Mouse (Mus musculus) spleen, postnatal 14 days (tissue): ENCODE measurements at regions not wholly inside any gene's neighbourhood (a gene's known extent, or its start where the extent isn't known, plus 50 kb on each side); places are given as distances from the start of the nearest gene placed in this dataset.

Source experiments
- DNase-seq, 2 experiments: peaks; one replicate each; pipeline ENCODE4 v3.0.0; 2021 to 2022; ENCODE audit warnings: low spot score in 2 of 2

DNA sequence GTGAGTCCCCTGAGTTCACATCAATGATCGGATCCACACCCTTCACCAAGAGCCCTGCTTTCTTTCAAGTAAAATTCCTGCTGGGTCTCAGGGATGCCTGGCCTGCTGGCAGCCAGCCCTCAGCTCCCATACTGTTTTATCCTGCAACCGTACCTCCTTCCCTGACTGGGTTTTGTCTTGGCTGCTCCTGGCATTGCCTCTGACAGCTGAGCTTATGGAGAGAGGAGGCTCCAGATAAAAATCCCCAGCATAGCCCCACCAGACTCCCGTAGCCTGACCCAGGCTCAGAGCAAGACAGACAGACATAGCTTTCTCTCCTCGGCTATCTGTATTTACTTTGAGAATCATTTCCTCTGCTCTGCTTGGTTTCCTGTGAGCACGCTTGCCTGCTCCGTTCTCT, 245.8 kb upstream of the Runx1 start:
- no peak for DNase-seq

- DNase-seq = no peak
These were observed 240.9 kb upstream of the Runx1 start for GRCm38 (mm10) chr16:93066821-93067220.

- no peak for DNase-seq
These were observed 235.7 kb upstream of the Runx1 start for GRCm38 (mm10) chr16:93061475-93062179.

DNA sequence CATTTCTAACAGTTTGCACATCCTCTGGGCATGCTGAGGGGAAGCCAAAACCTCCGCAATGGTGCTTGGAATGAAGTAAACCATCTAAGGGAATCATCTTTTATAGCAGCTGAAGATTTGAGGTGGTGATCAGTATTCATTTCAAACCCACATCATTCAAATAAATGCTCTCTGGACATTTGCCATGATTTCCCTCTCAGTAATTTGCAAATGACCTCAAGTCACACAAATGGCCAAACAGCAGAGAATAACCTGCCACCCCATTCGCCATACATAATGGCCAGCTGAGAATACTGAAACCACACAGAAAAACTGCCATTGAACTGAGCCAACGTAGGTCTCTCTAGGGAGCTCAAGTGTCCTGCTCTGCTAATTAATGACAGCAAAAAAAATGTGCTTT, 230.3 kb upstream of the Runx1 start:
- no peak for DNase-seq

DNA sequence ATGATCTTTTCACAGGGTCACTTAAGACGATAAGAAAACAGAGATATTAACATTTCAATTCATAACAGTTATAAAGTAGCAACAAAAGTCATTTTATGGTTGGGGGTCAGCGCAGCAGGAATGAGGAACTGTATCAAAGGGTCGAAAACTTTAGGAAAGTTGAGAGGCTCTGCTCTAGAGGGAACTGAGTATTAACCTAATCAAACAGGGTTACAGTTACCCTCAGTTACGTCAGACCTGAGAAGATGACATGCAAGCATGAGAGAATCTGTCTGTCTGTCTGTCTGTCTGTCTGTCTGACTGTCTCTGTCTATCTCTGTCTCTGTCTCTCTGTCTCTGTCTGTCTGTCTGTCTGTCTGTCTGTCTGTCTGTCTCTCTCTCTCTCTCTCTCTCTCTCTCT, 229.6 kb upstream of the Runx1 start:
- no peak for DNase-seq

DNA sequence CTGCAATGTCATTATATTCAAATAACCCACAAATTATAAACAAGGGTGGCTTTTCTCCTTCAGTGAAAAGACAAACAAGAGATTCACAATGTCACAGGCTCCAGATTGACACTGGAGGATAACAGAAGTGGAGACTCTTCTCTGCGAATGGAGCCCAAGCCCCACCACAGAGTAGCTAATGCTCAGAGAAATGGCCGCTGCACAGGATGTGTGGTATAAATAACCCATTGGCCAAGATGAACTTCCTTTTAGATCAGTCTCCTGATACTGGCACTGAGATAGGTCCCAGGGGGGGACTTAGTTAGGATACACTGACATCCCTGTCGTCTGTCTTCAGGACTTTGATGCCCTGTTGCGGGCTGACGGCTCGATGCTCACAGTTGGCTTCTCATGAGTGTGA, 225.3 kb upstream of the Runx1 start:
- DNase-seq = no peak

DNA sequence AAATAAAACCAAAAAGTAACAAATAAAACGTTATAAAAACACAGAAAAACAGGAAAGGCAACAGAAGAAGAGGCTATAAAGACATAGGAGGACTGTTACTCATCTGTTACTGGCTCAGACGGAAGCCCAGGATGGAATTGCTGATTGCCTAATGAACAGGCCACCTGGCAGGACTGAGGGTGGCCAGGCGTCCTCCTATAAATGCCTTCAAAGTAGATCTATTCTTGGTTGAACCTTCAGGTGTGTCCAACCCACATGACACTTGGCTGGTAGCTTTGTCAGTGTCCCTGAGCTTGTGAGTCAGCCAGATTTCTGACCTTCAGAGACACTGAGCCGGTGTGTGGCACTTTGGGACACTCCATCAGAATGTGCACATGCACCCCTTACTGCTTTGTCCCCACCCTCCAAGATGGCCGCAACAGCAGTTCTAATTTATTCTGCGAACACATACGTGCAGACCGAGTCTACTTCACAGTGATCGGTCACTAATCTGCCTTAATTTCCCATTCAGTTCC, 222.5 kb upstream of the Runx1 start:
- no peak for DNase-seq

DNA sequence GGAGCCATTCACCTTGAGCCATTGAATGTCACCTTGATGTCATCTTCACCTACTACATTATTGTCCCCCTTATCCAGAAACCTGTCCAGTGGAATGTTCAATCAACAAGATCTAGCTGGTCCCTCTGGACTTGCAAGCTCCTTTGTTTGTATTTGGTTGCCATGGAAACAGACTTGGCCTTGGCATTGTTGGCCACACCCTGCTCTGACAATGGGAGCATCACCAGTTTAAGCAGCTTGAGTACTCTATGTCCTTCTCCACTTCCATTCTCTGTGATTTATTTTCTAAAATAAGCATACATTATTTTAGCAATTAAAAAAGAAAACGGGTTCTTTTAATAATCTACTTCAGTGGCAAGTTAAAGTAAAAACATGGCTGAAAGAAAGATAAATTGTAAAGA, 221.6 kb upstream of the Runx1 start:
- no peak for DNase-seq

DNA sequence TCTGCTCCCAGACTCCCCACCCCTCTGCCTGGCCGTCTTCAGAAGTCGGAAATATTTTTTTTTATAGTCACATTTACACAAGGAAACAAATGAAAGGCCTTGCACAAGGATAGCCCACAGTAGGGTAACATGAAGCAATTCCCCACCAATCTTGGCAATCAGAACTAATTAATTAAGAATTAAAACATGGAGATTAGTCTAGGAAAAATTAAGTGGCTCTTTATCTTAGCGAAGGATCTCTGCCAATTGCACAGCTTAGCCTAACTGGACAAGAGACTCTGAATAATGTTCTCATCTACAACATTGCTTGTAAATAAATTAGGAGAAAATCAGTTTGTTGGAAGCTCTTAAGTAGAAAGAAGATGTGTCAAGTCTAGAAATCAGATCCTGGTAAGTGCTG, 220.3 kb upstream of the Runx1 start:
- no peak for DNase-seq

DNA sequence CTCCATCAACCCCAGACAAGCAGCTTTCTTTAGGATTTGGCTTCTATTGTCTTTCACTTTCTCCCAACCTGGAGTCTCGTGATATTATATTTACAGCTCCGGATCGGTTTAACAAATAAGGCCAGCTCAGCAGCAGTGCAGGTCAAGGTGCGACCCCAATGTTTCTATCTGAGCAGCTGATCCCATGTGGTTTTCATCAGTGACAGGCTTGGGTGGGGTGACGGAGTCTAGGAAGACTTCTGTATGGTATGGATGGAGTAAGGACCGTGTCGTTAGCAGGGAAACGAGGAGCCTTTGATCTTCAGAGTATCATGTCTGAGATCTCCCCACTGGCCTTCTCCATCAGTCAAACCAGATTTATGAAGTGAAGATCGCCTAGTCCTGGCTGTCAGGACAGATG, 217.4 kb upstream of the Runx1 start:
- no peak for DNase-seq

GRCm38 (mm10) chr16:93042941-93043340, 217.0 kb upstream of the Runx1 start:
- no peak for DNase-seq

DNA sequence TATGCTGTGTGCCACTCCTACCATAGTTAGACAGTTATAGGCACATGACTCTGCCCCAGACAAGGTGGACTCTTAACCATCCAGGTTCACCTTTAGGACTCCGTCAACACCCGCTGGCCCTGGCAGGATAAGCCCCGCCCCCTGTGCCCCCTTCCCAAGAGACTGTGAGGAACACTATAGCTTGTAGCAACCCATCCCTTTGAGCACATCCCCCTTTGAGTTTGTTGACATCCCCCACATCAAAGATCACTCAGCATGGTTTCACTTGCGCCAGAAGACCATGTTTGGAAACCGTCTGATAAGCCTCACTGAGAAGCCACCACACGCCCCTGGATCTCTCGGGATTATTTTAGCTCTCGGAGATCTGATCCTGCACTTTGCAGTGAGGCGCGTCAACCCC, 216.5 kb upstream of the Runx1 start:
- no peak for DNase-seq

DNA sequence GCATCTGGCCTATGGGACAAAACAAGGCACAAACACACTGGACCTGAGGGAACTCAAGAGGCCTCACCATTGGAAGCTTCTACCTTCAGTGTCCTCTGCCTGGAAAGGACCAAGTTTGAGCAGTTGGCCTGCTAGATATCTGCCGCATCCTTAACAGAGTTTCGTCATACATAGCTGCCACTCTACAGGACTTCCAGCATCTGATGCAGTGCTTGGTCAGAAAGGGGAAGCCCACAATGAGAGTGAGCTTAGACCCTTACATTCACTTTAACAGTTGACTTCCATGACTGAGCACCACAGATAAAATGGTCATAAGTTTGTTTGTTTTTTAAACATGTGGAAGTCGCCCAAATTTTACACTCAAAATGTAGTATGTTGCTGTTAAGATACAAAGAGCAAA, 215.9 kb upstream of the Runx1 start:
- DNase-seq = no peak

GRCm38 (mm10) chr16:93041399-93041798, 215.4 kb upstream of the Runx1 start:
- no peak for DNase-seq

- no peak for DNase-seq
These were observed 209.7 kb upstream of the Runx1 start for GRCm38 (mm10) chr16:93035626-93036025.

DNA sequence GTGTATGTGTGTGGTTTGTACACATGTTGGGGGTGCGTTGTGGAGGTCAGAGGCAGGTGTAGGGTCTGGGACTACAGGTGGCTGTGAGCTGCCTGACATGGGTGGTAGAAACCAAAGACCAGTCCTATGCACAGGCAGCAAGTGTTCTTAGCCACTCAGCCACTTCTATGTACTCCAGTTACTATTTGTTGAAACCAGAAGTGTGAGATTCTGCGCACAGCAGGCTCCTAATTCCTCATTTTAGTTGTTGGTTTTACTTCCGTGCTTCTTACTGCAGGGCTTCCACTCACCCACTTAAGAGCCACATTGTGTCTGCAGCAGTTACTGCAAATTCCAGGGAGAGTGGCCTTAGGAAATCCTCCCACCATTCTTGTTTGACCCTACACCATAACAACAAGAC, 208.0 kb upstream of the Runx1 start:
- DNase-seq = no peak

DNA sequence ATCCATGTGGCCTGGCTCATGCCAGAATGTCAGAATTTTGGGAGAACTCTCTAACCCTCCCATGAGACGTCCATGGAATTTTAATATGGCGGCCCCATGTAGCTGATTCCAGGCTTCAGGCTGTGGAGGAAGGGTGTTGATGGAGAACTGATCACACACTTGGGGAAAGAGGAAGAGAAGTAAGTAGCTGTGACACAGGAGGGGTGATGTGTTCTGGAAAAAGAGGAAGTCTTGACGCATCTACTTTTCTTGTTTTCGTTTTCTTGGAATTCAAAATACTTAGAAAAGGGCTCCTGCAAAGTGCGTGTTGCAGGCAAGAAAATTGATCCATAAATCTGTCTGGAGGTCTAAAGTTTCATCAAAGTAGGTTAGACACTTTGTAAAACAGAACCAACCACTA, 205.7 kb upstream of the Runx1 start:
- DNase-seq = no peak

DNA sequence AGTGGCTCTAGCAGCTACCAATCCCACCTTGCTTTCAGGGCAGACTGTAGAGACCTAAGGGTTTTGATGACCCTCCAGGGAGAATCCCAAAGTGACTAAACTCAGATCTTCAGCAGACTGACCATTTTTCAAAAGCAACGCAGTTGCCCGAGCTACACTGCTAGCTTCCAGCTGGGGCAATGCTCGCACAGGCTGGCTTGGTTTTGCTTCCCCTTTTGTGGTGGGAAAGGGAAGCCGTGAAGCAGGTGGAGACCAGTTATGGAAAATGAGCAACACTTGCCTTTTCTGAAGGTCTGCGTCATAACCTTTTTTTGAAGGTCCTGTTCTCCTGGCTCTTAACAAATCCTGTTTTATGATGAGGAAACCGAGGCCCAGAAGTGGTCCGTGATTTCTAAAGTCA, 202.7 kb upstream of the Runx1 start:
- DNase-seq = no peak

DNA sequence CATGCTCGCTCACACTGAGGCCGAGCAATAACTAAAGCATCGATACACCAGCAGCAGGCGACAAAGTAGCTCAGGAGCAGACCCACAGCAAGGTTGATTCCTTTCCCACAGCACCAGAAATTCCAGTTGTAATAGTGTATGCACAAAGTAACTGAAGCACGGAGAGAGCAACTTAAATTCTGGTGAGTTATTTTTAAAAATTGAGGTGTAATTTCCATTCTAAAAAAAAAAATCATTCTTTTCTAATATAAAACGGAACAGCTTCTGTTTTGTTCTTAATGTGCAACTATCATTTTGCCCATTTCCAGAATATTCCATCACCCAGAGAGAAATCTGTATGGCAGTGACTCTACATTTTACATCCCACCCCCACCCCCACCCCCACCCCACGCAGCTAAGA, 202.1 kb upstream of the Runx1 start:
- DNase-seq = no peak

- no peak for DNase-seq
These were observed 200.2 kb upstream of the Runx1 start for GRCm38 (mm10) chr16:93026094-93026648.

GRCm38 (mm10) chr16:93019800-93020555, 194.0 kb upstream of the Runx1 start:
- no peak for DNase-seq

DNA sequence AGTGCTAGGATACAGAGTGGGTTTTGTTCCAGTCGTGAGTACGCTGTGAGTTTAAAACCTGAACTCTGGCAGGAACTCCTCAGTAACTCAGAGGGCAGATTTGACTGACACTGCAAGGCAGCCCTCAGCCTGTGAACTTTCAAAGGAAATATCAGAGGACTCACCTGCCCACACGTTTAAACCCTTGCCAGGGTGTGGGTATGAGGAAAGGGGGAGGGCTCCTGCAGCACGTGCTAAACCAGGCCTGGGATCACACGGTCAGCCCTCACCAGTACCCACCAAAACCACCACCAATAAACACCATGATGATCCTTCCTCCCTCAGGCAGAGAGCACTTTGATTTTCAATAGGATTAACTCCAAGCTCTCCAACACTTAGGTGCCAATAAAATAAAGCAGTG, 192.8 kb upstream of the Runx1 start:
- no peak for DNase-seq

DNA sequence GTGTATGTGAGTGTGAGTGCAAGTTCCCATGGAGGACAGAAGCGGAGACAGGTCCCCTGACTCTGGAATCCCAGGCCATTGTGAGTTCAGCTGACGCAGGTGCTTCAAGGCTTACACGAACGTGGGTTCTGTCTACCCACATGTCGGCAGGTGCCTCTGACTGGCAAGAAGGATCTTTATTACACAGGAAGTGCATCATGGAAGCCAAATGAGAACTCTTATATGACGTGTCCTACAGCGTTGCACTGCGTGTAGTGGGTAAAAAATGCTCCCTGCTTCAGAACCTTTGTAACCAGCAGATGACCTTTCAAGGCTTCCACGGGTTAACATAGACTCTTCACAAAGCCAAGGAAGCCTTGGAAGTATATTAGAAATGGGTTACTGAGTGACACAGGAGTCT, 191.1 kb upstream of the Runx1 start:
- no peak for DNase-seq
